Mouse (Mus musculus) heart, adult 9 months (tissue): ENCODE data around the gene Stx5a.

ENCODE experiments used
- DNase-seq, 2 experiments: peaks; one replicate each; pipeline ENCODE4 v3.0.0; 2022; ENCODE audit warnings: low spot score in 2 of 2

Gene Stx5a

DNA sequence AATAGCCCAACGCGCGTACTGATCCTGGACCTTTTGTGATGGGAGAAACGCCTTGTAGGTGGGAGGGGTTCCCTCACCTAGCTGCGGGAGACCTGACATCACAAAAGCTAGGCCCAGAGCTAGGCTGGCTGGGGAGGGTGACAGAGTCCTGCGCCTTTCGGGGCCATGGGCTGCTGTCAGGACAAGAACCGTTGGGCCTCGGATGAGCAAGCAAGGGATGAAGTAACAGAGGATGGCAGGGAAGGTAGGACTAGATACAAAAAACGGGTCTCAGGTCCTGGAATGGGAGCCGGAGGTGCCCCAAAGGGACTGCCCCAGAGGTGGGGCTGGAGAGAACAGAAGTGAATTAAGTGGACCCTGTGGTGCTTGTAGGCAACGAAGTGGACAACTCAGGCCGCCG is 610 bp upstream of the Stx5a start, which contains the start of gene 1700092M07Rik:
1700092M07Rik (plus strand) TSS at position 116 of the 400 bp plus-strand sequence.
- DNase-seq, result no peak

DNA sequence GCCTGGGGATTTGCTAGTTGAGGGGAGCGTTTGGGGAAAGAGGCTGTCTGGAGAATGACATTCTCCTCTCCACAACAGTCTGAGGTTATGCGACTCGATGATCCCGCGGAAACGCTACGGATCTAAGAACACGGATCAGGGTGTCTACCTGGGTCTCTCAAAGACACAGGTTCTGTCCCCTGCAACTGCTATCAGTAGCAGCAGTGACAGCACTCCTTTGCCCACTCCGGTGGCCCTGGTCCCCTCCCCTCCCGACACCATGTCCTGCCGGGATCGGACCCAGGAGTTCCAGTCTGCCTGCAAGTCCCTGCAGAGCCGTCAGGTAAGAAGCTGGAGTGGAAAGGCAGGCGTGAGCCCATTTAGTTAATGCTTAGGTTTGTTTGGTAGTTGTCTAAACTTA is 963 bp downstream of the Stx5a start:
- DNase-seq, result no peak

DNA sequence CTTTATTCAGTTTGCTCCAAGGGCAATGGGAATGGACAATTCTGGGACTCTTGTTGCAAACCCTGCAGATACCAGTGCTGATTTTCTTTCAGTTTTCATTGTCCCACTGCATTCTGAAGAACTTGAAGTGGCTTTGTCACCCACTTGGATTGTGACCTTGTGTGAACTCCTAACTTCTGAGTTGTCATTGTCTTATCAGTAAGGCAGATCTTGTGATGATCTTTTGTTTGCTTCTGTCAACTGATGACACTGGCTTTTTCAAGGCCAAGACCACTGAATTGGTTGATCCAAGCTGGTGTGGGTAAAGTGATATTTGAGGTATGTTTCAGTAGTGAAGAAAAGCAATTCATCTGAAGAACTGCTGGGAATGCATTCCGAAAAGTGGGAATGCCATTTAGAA is 4.2 kb downstream of the Stx5a start:
- DNase-seq, result no peak

DNA sequence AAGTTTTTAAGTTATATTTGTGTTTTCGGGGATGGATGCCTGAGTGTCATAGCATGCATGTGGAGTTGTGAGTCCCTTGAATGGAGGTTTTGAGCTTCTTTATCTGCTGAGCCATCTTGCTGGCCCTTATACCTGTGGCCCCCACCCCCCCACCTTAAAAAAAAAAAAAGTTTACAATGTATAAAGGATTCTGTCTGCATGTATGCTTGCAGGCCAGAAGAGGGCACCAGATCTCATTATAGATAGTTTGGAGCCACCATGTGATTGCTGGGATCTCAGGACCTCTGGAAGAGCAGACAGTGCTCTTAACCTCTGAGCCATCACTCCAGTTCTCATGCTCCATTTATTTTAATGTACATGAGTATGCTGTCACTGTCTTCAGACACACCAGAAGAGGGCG is 6.2 kb downstream of the Stx5a start:
- DNase-seq, result no peak

DNA sequence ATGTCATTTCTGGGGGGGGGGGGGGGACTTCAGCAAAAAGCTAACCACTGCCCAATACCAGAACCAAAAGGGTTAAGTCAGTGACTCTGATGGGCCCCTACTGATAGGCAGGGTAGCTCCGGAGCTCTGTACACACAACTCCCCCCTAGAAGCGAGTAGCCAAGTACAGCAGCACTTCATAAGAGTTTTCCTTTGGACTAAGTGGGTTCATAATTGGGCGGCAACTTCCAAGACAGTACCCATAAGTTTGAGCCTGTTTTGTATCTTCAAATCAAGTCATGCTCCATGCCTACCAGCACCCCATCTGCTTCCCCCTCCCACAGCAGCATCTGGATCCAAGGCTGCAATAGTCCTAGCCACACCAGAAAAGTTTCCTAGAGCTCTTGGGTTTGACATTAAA is 14.4 kb downstream of the Stx5a start:
- DNase-seq, result no peak

DNA sequence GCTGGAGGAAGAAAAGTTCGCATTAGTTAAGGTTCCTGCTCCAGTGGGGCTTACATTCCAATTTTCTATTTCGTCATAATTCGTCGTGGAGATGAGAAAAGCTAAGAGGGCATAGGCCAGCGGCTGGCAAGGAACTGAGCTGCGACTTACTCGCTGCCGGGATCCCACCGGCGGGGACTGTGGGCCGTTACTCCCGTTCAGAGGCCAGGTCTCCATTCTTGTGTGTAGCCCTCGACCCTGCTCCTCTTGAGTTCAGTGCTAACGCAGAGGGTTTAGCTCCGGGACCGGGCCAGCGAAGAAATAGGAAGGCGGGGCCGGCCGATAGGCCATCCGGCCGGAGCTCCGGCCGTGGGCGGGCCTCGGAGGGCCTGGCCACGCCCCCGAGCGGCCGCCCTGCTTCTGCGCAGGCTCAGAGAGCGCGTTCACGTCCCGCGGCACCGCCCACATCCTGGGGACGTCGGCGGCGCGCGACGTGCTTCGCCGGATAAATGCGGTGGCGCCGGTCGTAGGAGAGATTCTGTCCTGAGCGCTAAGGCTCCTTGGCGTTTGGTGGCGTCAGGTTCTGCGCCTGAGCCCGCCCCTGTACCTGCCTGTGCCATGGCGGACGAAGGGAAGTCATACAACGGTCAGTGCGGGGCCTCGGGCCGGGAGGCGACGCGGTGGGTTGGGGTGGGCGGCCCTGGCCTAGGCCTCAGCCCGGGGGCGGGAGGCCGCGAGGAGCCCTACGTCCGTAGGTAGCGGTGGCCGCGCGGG is 15.6 kb downstream of the Stx5a start, which contains the start of gene Nxf1:
Nxf1 (plus strand) TSS at position 439 of the 753 bp plus-strand sequence.
- DNase-seq, result peak; percentile 87 to 88

DNA sequence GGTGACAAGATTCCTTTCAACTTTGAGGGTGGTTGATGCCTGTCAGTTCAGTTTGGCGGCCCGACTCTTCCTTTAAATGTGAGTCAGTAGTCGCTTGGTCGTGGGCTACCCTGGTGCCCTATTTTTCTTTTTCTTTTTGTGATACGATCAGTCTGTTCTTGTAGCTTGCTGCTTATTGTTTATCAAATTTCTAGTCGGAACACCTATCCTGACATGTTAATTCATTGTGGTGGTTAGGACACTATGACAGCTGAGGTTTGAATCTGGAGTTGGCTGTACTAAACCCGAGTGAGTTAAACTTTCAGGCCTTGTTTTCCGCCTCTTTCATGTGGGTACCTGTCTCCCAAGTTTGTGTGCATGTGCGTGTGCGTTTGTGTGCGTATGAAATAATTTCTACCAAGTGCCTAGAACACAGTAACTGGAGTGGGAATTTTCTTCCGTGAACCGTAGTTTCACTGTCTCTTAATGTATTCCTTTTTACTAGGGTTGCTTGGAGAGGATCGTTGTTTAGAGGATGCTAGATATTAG is 16.3 kb downstream of the Stx5a start:
- DNase-seq, result no peak

DNA sequence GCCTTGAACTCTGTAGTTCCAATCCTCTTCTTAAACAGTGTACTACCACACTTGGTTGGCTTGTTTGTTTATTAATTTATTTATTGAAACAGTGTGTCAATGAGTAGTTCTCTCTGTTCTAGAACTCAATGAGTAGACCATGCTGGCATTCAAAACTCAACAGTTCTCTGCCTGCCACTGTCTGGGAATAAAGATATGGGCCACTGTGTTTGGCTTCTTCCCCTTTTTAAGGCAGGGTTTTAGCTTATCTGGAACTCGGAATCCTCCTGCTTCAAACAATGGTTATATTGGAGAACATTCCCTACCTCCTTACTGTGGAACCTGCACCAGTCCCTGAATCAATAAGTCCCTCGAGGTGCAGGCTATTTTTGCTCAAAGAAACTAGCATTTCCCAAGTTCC is 17.7 kb downstream of the Stx5a start:
- no peak for DNase-seq

DNA sequence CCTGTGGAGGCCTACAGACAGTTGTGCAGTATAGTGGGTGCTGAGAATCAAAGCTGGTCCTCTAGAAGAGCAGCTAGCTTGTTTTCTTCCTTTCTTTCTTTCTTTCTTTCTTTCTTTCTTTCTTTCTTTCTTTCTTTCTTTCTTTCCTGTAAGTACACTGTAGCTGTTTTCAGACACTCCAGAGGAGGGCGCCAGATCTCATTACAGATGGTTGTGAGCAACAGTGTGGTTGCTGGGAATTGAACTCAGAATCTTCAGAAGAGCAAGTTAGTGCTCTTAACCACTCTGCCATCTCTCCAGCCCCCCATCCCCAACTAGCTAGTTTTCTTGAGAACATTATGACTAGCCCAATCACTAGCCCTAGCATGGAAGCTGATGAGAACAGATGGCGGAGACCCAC is 19.5 kb downstream of the Stx5a start:
- DNase-seq, result no peak

DNA sequence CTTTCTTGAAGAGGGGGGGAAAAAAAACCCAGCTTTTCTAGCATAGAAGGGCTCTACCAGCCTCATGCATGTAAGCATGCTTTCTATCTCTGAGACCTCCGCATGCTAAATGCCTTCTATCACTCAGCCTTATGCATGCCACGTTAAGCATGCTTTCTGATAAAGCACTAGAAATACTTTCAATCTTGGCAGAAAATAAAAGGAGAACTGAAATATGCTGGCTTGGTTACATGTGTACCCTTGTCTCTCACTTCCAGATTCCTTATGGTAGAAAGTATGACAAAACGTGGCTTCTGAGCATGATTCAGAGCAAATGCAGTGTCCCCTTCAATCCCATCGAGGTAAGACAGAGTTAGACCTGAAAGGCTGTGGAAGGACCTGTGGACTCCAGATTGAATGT is 22.1 kb downstream of the Stx5a start:
- DNase-seq, result no peak

DNA sequence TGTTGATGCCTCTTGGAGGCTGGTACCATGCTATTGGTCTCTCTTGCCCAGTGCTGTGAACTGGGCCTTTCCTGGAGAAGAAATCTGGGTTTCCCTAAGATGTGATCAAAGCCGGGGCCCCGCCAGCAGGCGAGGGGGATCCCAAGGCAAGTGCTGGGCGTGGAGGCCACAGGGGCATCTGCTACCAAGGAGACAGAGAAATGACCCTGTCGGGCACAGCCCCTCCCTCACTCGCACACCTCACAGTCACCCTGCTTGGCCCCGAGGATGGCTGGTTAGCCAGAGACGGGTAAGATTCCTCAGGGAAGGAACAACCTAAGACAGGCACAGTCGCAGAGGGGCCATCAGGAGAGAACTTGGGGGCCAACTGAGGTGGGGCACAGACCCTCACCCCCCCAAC is 24.3 kb downstream of the Stx5a start:
- DNase-seq, result no peak

DNA sequence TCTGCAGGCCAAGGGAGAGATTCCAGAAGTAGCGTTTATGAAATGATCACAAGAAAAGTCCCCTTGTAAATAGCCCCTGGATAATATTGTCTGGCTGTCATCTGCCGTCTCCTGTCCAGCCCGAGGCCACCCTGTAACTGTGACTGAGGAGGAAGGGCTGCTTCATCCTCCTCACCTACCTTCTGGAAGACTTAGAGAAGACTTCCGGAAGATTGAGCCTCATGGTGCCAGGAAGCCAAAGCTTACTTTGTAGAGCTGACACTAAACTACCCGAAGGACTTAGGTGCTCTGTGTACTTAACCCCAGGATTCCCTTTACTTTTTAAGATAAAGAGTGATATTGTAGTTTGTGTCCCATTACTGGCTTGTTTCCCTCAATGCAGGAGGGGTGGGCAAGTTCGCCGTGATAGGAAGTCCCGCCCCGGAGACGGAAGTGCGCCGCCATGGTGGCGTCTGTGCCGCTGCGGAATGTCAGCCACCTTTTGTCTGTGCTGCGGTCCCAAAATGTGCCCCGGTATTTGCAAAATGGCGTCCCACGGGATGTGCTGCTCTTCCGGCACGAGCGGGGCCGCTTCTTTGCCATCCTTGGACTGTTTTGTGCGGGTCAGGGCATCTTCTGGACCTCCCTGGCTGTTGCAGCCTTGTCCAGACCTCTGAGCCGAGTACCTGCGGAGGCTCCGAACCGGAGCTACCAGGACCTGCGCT is 29.5 kb downstream of the Stx5a start, which contains the start of gene Tmem223:
Tmem223 (plus strand) TSS at position 430 of the 704 bp plus-strand sequence.
- peak; percentile 83 to 85 for DNase-seq

DNA sequence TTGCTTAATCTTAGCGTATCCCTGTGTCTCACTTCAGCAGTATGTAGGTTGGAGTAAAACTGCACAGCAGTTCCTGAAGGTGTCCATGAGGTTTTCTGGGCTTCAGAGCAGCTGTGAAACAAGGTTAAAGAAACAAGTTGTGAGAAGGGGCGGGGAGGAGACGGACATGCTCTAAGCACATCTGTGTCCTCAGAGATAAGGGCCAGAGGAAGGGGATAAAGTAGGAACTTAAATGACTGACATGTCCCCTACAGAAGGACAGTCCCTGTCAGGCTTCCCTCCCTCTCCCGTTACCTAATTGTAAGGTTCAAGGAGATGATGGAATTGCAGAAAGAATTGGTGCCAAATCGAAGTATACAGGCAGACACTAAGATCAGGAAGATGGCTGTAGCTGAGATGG is 31.8 kb downstream of the Stx5a start:
- DNase-seq, result no peak

DNA sequence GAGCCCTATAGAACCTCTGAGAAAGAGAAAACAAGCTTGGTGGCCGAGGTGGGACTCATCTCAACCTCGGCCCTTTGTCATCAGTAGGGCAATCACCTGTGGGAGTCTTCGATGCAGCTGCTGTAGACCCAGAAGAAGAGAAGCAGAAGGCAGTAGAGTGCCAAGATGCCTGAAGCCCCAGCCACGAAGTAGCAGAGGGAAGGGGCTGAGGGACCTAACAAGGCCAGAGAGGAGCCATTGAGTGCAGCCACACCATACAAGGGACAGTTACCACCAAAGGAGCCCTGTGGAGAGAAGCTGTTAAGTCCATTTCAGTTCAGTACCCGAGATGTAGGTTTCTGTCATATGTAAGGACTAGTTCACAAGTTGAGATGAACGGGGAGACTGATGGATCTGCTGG is 32.2 kb downstream of the Stx5a start:
- DNase-seq, result no peak

DNA sequence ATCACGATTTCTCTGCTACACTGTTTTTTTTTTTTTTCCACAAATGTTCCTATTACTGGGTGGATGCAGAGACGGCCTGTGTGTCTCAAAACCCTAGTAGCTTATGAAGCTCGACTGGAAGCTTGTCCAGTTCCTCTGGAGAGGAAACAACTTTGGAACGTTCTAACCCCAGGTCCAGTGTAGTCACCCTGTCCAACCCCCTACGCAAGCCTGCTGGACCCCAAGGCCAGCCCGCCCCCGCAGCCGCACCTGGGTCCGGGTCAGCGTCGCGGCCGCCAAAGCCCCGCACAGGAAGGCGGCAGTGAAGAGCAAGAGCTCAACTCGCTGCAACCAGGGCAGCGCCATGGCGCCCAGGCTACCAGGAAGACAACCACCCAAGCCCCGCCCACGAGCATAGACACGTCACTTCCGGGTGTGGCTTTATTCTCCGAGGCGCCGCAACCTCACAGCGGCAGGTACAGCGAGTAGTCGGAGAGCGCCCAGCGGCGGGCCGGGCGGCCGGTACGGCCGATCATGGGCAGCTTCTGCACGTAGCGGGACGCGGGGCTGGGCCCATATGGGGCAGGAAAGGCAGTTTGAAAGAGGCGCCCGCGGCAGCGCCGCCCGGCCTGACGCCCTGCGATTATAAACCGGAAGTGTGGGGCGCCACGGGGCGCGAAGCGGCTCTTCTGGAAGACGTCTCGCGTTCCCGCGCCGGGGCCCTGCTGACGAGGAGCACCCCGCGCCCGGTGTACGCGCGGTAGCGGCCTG is 33.0 kb downstream of the Stx5a start, which contains the start of gene Tmem179b:
Tmem179b (minus strand) TSS at position 382 of the 750 bp plus-strand sequence.
- DNase-seq, result peak; percentile 93 to 95

DNA sequence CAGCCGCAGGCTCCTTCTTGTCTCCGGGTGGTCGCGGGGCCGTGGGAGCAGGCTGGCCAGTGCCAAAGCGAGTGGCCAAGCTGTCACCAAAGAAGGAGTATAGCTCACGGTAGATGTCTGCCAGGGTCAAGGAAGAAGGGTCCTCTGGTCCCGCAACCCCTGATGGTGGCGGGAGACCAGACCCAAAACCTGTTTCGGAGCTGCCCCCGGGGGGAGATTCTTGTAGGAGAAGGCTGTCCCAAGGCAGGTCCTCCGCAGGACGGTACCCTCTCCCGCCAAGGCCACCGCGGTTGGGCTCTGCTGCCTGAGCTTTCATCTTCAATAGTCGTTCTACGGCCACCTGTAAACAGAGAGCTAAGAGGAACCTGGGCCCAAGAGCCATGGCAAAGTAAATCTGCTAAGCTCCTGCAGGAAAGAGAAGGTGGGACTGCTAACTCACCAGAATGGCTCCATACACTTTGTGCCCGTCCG is 33.8 kb downstream of the Stx5a start:
- DNase-seq, result peak in 1 of 2 experiments; percentile 32

DNA sequence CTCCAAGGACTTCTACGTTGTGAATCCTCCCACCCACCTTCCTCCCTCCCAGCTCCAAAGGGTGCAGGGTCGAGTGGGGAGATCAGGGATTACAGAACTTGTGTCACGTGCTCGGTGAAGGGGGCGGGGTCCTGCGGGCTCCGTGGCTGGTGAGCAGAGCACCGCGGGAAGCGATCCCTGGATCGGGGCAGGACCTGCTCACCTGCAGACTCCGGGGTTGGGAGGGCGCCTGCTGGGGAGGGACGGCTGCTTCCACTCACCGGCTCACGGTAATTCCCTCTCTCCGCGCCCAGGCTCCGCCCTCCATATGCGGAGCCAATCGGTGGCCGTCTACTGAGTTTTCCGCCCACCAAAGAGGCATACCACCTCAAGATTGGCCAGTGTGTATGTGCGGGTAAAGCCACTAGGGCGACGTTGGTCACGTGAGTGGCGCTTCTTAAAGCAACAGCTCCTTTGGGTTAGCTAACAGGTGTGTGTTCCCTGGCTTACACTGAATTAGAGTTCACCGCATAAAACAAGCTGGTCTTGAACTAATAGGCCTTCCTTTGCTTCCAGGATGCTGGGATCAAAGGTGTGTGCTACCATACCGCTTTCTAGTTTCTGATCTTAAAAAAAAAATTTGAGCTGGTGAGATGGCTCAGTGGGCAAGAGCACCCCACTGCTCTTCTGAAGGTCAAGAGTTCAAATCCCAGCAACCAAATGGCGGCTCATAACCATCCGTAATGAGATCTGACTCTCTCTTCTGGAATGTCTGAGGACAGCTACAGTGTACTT is 45.0 kb downstream of the Stx5a start, which contains the start of gene Taf6l:
Taf6l (minus strand) TSS at position 410 of the 774 bp plus-strand sequence.
- DNase-seq, result peak; percentile 94 to 97

DNA sequence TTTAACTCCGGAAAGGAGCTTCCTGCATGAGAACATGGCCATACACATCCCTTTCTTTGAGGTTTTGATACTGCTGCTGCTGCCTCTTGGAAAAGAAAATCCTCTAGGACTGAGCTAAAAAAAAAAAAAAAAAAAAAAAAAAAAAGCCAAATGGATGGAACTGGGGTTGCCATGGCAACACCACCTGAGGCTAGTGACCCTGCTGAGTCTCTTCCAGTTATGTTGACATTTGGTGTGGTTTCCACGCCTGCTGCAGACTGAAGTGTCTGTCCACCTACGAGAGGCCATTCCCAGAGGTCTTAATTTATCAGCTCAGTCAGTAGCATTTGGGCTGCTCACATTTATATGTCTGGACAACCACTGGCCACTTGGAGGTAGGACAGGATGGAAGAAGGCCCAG is 47.3 kb downstream of the Stx5a start:
- no peak for DNase-seq

DNA sequence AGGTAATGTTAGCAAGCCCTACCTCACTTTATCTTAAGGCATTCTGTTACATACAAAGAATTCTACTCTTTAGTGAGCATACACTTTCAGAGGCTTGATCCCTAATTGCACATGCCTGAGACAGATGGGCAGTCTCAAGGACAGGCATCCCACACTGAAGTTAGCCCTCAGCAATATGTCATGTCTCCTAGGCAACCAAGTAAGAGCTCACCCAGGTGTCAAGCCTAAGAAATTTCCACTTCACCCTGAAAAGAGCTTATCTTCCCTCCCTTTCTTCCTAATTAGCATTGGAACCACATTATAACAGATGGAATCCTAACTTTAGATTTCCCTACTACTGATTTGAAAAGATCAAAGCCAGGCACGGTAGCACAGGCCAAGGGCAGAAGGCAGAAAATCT is 48.0 kb downstream of the Stx5a start:
- DNase-seq, result no peak

DNA sequence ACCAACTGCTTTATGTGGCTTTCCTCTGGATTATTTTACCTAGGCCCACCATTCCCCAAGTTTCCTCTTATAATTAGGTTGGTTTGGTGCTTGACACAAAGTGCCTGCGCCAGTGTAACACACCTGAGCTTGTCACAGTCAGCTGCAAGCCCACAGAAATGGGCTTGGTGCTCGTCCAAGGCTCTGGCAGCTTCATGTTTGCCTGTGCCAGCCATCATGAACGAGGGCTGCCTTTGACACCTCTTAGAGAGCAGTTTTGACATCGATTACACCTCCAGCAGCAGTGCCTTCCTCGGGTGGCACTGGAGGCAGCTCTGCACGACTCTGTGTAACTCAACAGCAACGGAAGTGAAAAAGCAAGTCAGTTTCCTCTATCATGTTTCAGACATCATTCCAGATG is 49.0 kb downstream of the Stx5a start:
- no peak for DNase-seq
